Mouse (Mus musculus): Measurements from ENCODE around the gene Prkcb.
A peak's percentile ranks its signal among the peaks of the same experiment; 100 is the strongest.

Prkcb gene

DNA sequence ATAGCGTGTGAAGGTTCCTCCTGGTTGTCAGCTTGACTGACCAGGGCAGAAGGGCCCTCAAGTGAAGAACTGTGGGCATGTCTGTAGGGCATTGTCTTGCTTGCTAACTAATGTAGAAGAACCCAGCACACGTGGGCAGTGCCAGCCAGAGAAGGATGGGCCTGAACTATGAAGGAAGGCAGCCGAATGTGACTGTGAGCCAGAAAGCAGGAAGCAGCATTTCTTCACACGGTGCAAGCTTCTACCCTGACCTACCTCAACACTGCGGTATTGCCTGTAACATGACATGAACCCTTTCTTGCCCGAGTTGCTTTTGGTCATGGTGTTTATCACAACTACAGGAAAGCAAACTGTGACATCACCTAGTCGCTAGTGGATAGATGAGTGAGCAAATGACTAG is 113.5 kb downstream of the Prkcb start:
- DNase-seq (ENCODE audit: low read depth, low spot score), result no peak

- peak; percentile 57 for DNase-seq (ENCODE audit: low read depth, low spot score)
Observed at GRCm38 (mm10) chr7:122403343-122403742, 114.8 kb downstream of the Prkcb start.

DNA sequence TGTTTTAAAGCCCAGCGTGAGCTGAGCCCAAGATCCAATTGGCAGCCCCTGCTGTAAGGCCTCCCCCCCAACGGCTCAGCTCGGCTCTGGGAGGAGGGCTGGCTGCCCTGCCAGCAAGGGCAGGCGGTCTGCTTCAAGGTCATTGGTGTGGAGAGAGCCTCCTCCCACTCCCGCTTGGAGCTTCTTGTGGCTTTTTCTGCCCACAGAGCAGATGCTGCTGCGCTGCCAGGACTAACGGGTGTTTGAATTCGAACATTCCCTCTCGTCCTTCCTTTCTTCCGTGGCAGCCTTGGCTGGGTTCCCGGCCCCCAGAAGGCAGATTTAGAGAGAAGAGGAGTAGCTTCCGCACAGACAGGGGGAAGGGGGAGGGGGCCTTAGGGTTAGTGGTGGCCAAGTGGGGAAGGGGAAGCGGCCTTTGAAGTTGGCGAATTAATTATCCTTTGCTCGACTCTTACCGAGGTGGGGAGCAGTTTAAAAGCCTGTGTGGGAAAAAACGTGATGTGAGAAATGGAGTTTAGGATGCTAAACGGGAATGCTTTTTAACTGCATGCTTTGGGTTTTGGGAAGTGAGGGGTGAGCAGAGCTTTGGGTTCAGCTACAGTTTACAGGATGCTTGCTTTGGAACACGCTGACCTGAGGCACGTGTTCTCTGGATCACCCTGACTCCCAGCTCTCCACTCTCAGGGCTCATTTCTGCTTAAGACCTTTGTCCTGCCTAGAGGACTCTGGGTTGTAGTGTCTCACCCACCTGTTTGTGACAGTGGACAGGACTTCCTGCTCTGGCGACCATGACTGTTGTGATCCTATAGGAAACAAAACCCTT is 116.2 kb downstream of the Prkcb start:
- peak; percentile 95 for DNase-seq (ENCODE audit: low read depth, low spot score)

- peak; percentile 73 for DNase-seq (ENCODE audit: low read depth, low spot score)
Observed at GRCm38 (mm10) chr7:122406625-122407024, 118.1 kb downstream of the Prkcb start.

- no peak for DNase-seq (ENCODE audit: low read depth, low spot score)
Observed at GRCm38 (mm10) chr7:122409945-122410344, 121.4 kb downstream of the Prkcb start.

- DNase-seq (ENCODE audit: low read depth, low spot score), result no peak
Observed at GRCm38 (mm10) chr7:122410873-122411272, 122.3 kb downstream of the Prkcb start.

DNA sequence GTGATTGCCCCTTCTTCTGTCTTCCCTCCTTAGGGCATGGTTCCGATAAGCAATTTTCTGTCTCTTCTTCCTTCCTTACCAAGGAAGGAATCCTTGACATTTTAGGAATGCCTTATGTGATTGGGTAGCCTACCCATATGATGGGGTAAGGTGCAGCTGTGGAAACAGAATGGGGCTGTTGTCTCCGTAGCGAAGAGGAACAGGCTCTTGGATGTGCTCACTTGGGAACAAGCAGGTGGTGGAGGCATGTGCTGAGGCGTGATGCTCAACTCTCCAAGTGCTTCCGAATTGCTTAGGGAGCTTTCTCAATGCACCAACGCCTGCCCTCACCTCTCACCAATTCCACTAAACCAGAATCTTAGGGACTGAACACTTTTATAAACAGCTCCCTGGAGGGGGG is 124.7 kb downstream of the Prkcb start:
- peak; percentile 72 for DNase-seq (ENCODE audit: low read depth, low spot score)

DNA sequence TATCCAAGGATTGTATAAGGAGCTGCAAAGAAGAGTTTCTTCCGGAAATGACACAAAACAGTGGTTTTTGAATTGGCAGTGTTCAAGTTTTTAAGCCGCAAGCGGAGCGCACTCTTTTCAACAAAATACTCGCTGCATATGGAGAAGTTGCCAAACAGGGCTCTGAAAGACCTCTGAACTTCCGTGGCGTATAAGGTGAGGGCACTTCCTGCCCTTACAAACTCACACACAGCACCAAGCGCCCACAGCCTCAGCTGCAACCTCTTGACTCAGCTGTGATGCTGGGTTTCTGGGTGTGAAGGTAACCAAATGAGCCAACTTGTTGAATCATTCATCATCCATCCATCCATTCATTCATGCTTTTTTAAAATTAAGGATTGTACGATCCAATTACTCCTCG is 125.6 kb downstream of the Prkcb start:
- no peak for DNase-seq (ENCODE audit: low read depth, low spot score)

DNA sequence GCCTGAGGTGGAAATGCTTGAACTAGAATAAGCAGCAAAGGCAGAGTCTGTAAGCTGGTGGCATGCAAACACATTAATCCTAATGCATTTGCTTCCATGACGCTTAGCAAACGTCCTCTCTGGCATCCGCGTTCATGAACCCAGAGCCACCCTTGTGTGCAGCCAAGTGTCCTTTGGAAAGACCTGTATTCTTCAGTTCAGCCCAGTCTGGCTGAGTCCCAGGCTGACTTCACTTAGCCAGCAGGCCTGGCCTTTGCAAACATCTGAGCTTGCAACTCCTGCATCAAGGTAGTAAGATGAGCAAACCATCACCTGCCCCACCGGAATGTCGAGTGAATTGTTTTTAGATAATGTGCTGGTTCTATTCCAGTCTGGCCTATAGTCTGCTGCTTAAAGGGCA is 126.1 kb downstream of the Prkcb start:
- DNase-seq (ENCODE audit: low read depth, low spot score), result peak; percentile 50

DNA sequence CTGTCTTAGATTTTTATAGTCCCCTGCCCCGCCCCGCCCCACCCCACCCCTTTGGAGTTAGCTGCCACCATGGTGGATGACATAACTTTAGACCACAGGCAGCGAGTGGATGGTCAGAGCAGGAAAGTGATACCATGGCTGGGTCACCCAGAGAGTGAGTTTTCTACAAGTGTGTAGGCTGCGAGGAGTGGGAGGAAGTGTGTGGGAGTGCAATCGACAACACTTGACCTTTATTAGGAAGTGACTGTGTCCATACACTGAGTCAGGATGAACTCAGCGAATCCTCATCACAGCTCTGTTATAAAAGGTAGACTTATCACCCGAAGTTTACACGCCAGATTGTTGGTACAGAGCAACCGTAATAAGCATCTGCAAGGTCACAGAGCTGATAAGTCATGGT is 126.8 kb downstream of the Prkcb start:
- no peak for DNase-seq (ENCODE audit: low read depth, low spot score)

- peak; percentile 65 for DNase-seq (ENCODE audit: low read depth, low spot score)
Observed at GRCm38 (mm10) chr7:122415904-122416303, 127.4 kb downstream of the Prkcb start.

DNA sequence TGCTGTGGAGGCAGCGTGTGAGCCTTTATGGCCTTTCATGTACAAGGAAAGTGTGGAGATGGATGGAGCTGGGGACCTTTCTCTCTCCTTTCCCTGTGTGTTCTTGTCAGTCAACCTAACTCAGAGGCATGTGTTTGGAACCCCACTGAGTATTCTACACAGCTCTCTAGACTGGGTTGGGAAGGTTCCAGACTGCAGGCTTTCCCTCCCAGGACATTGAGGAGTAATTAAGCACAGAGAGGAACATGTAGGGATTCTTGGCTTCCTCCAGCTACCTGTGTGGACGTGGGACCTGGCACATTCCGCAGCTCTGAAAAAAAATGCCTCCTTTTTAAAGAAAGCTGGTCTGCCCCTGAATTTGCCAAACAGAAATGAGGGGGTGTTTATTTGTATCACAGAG is 130.0 kb downstream of the Prkcb start:
- peak; percentile 85 for DNase-seq (ENCODE audit: low read depth, low spot score)

GRCm38 (mm10) chr7:122423816-122424215 is 135.3 kb downstream of the Prkcb start:
- DNase-seq (ENCODE audit: low read depth, low spot score), result peak; percentile 77

GRCm38 (mm10) chr7:122429134-122429533 is 140.6 kb downstream of the Prkcb start:
- DNase-seq (ENCODE audit: low read depth, low spot score), result peak; percentile 92

DNA sequence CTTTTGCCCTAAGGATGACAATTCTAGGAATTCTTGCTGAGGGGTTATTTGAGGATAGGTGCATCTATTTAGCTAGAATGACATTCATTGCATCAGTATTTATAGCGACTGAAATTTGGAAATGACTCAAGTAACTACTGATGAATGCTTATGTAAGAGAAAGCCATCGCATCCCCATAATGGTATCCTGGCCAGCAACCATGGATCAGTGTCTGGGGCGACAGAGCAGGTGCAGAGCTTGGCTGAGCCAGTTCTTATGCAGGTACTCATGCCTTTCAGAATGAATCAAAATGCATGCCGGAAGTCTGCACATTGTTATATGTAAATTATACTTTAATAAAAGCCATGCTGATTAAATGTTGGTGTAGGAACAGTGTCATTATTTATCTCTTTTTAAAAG is 143.8 kb downstream of the Prkcb start:
- DNase-seq (ENCODE audit: low read depth, low spot score), result peak; percentile 79

DNA sequence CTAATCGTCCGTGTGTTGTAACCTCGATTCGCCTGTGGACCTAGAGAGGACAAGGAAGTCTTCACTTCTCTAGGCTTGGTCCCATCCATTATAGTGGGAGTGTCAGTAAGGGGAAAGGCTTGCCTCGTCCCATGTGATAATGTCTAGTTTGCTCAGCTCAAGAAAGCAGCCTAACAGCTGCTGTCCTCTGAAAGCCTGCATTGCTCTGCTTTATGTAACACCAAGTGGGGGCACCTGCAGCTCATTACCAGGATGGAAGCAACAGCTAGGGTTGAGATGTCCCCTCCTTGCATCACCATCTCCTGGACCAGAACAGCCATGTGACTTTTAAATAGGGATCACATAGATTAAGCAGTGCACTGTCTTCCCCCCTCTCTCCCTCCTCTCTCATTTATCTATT is 144.8 kb downstream of the Prkcb start:
- DNase-seq (ENCODE audit: low read depth, low spot score), result peak; percentile 80

DNA sequence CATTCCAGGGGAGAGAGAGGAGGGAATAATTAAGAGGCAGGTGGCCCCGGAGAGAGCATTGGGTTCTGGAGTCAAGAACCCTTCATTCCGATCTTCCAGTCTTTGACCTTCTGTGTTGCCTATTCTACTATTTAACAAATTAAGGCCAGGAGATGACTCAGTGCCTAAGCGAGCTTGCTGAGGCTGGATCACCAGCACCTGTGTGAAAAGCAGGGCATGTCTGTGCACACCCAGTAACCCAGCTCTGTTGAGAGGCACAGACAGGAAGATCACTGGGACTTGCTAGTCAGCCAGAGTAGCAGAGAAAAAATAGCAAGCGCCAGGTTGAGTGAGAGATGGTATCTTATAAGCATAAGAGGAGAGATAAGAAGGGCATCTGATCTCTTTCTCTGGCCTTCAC is 146.4 kb downstream of the Prkcb start:
- peak; percentile 76 for DNase-seq (ENCODE audit: low read depth, low spot score)

DNA sequence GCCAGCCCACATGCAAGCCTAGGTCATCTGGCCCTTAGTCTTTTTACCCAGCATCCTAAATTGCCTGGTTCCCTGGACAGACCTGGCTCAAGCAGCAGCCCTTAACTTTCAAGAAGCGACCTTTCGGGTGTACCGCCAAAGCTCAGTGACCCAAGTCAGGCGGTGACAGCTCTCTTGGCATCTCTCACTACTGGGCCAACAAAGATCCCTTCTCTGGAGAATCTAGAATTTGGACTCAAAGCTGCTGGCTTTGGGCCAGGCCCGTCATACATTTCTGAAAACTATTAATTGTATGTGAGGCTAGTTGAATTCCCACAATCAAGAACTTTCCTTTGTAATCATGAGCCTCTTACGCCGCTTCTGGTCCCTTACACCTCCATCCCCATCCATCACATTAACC is 147.0 kb downstream of the Prkcb start:
- DNase-seq (ENCODE audit: low read depth, low spot score), result peak; percentile 49

DNA sequence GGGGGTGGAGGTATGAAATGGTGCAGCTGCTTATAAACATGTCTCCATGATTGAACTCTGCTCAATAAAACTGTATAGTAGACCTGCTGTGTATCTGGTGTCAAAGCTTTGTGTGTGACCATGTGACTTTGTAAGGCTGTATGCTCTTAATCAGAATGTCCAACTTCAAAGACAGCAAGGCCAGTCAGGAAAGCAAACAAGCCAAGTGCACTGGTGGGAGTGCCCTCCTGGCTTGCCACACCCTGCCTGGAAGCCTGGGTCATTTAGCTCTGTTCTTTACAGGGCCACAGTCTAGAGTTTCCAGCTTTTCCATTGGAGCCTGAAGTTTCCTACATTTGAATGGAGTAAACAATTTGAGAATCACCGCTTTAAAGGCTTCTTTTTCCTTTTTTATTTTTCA is 148.8 kb downstream of the Prkcb start:
- DNase-seq (ENCODE audit: low read depth, low spot score), result no peak

- DNase-seq (ENCODE audit: low read depth, low spot score), result peak; percentile 79
Observed at GRCm38 (mm10) chr7:122445056-122445455, 156.5 kb downstream of the Prkcb start.

GRCm38 (mm10) chr7:122452671-122453070 is 164.1 kb downstream of the Prkcb start:
- DNase-seq (ENCODE audit: low read depth, low spot score), result no peak

GRCm38 (mm10) chr7:122459203-122459965 is 170.8 kb downstream of the Prkcb start:
- DNase-seq (ENCODE audit: low read depth, low spot score), result peak; percentile 93

- DNase-seq (ENCODE audit: low read depth, low spot score), result no peak
Observed at GRCm38 (mm10) chr7:122460020-122460419, 171.5 kb downstream of the Prkcb start.

Measured in brain, adult 2 months (tissue).